Mouse (Mus musculus) liver, embryonic 14.5 days (tissue): ENCODE measurements around the gene Zdhhc17. TPM values are rescaled to one million over a fixed set of nuclear protein-coding genes. Genes with fewer than 3 reads are reported as not detected.

ENCODE experiments used
- ATAC-seq: fragments of 200-750 bp; cut with Nextera tagmentation; 2 replicates; pipeline ENCODE4 v1.8.0; 2017; ENCODE audit warnings: moderate number of reproducible peaks, mild to moderate bottlenecking, moderate library complexity; ENCODE audit not compliant: insufficient read depth
- DNase-seq, 3 experiments: peaks; one replicate each; pipeline ENCODE4 v3.0.0-alpha.2; 2012 to 2013; ENCODE audit warnings: low read depth in 3 of 3, low spot score in 3 of 3
- H3K27ac ChIP-seq: fragments of 300-500 bp; sonication (generic); 2 replicates; pipeline ENCODE4 v1.5.1; 2014; ENCODE audit warnings: moderate library complexity, mild to moderate bottlenecking, control low read depth, inconsistent platforms
- H3K27me3 ChIP-seq: fragments of 300-500 bp; sonication (generic); 2 replicates; pipeline ENCODE4 v1.6.1; 2014; ENCODE audit warnings: mild to moderate bottlenecking, low read length, moderate library complexity; ENCODE audit not compliant: control insufficient read depth, insufficient read depth
- H3K36me3 ChIP-seq: fragments of 300-500 bp; sonication (generic); replicated peaks from 2 replicates; pipeline ENCODE4 v1.6.1; 2014; ENCODE audit warnings: low read depth; ENCODE audit not compliant: control insufficient read depth, insufficient read depth
- H3K4me1 ChIP-seq, 2 experiments: fragments of 200-500 bp in 1 of 2; fragments of 300-500 bp in 1 of 2; sonication (generic) in 1 of 2; replicated peaks; 2 replicates each; pipeline ENCODE4 v1.6.1; 2012 to 2014; ENCODE audit warnings: antibody characterized with exemption in 1 of 2, inconsistent platforms in 1 of 2, low read length in 1 of 2; ENCODE audit not compliant: control insufficient read depth in 2 of 2, insufficient read depth in 2 of 2
- H3K4me2 ChIP-seq: fragments of 300-500 bp; sonication (generic); 2 replicates; pipeline ENCODE4 v1.6.1; 2014; ENCODE audit warnings: low read depth, mild to moderate bottlenecking, control low read depth, moderate library complexity
- H3K4me3 ChIP-seq, 2 experiments: fragments of 200-500 bp in 1 of 2; fragments of 300-500 bp in 1 of 2; sonication (generic) in 1 of 2; 2 replicates each; pipeline ENCODE4 v1.5.1; 2012 to 2014; ENCODE audit warnings: low read depth in 2 of 2, low read length in 2 of 2, mild to moderate bottlenecking in 2 of 2, control low read depth in 1 of 2, inconsistent platforms in 1 of 2, moderate library complexity in 1 of 2; ENCODE audit not compliant: insufficient read depth in 1 of 2
- H3K9ac ChIP-seq: fragments of 300-500 bp; sonication (generic); replicated peaks from 2 replicates; pipeline ENCODE4 v1.6.1; 2014; ENCODE audit warnings: mild to moderate bottlenecking, control low read depth, moderate library complexity
- H3K9me3 ChIP-seq: fragments of 300-500 bp; sonication (generic); 2 replicates; pipeline ENCODE4 v1.6.1; 2016; ENCODE audit warnings: low read length, mixed read lengths; ENCODE audit not compliant: control insufficient read depth
- CTCF ChIP-seq: IDR thresholded peaks from 2 replicates; pipeline ENCODE4 v1.5.1; 2016; ENCODE audit warnings: antibody characterized with exemption, low read depth, control low read depth
- EP300 ChIP-seq: IDR thresholded peaks from 2 replicates; pipeline ENCODE4 v1.6.1; 2016; ENCODE audit warnings: antibody characterized with exemption, low read depth
- WGBS: fragments of 180-500 bp; shearing (Covaris S2); extraction: QIAGEN DNeasy Blood & Tissue Kit; methylation state at CpG from one replicate; pipeline ENCODE4 v1.1.7; 2014; ENCODE audit not compliant: insufficient replicate concordance; 5-methylcytosine and 5-hydroxymethylcytosine counted together
- polyA plus RNA-seq, 2 experiments: library from polyadenylated mRNA; depleted of rRNA in 1 of 2; stranded (reverse) in 1 of 2; unstranded in 1 of 2; fragments of >200 nt; fragmentation: Nextera tagmentation in 1 of 2; extraction: Ambion mirVana in 1 of 2; gene quantifications; 2 replicates each; pipeline versions ENCODE4 v1.2.1 to v1.2.3; 2012 to 2014

Gene Zdhhc17
- polyA plus RNA-seq, 2 experiments = 4.0 to 5.9 TPM

GRCm38 (mm10) chr10:110931913-110932560 is 77.9 kb downstream of the Zdhhc17 start:
- DNase-seq (no peak), ATAC-seq (peak; percentile 70; the same call in 1 of the 2 replicates)
- peak overlapping the region; percentile 2 to 47; a peak in 3 of 4 replicates for H3K4me3 ChIP-seq
- no peaks in the 10 kb centered on the region for H3K36me3 ChIP-seq
- H3K9ac ChIP-seq = no peak overlapping the region
- peak overlapping the region; percentile 47 for H3K4me2 ChIP-seq
- no peak overlapping the region for H3K27ac ChIP-seq
- TF ChIP-seq EP300 = no peak
- TF ChIP-seq CTCF = no peak
- no peaks in the 10 kb centered on the region for H3K27me3 ChIP-seq
- no peaks in the 10 kb centered on the region for H3K9me3 ChIP-seq
- WGBS = 37% methylated on average over 20 of the region's 20 CpGs
- peaks cover 0 to 5% of the 10 kb centered on the region in 2 experiments; a peak in 2 of 4 replicates for H3K4me1 ChIP-seq

DNA sequence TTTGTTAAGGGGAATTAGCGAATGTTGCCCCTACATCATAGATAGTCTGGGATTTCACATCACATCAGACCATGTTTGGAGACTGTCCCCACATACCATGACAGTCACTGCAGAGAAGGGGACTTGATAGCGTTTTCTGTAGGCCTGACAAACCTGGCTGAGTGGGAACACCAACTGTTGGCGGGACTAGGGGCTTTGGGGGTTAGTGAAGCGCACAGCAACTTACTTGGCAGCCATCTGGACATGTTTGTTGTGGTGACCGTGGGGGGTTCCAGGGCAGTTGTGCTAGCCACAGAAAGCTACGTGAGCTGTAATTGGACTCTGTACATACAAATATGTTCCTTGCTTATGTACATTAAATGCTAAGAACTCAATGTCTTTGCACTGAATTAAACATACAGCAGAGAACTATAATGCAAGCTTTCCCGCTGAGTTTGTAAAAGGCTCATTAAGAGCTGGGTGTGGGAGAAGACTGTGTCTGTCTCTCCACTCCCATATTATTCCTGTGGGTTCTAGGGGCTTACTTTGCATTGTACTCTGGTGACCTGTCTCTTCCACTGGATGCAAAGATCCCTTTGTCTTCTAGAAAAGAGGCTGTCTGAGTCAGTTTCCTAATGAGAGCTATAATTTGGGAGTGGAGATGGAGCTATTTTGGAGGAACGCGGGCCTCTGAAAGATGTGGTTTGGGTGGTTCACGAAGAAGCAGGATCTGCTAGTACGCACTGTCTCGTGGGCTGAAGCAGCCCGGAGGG is 78.6 kb downstream of the Zdhhc17 start:
- peak; percentile 18; the same call in 1 of the 2 replicates for ATAC-seq
- no peak for TF ChIP-seq EP300
- Histone ChIP-seq H3K27ac (no peak overlapping the region), H3K27me3 (no peaks in the 10 kb centered on the region), H3K4me2 (peak overlapping the region; percentile 47), H3K4me1 (peaks cover 0 to 7% of the 10 kb centered on the region in 2 experiments; a peak in 2 of 4 replicates), H3K9ac (no peak overlapping the region), H3K9me3 (no peaks in the 10 kb centered on the region), H3K4me3 (peak overlapping the region; percentile 2 to 47; a peak in 3 of 4 replicates), H3K36me3 (no peaks in the 10 kb centered on the region)
- no peak for DNase-seq
- WGBS = 57% methylated on average over 13 of the region's 13 CpGs

DNA sequence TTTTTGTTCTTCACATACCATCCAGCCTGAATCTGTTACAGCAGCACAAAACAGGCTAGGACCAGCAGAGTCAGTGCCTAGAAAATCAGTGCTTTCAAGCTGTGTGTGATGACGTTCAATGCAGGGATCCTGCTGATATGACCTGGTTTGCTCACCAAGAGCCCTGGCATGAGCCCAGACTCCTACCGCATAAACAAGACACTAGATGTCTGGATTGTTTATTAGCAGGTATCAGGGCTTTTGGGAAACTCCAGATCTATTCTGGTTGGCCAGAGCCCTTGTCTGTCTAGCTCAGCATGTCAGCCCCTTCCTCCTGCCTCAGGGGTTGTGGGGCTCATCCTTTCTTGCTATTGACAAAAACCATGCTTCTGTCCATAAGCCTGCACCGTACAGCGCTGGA is 80.2 kb downstream of the Zdhhc17 start:
- Histone ChIP-seq H3K4me3 (no peak overlapping the region), H3K9me3 (no peaks in the 10 kb centered on the region), H3K27me3 (no peaks in the 10 kb centered on the region), H3K36me3 (no peaks in the 10 kb centered on the region), H3K4me1 (peaks cover 0 to 4% of the 10 kb centered on the region in 2 experiments; a peak in 2 of 4 replicates), H3K9ac (no peak overlapping the region), H3K27ac (no peak overlapping the region), H3K4me2 (no peak overlapping the region)
- 67% methylated on average over 4 of the region's 4 CpGs for WGBS
- DNase-seq (no peak), ATAC-seq (no peak)
- TF ChIP-seq EP300 = no peak
- no peak for TF ChIP-seq CTCF

DNA sequence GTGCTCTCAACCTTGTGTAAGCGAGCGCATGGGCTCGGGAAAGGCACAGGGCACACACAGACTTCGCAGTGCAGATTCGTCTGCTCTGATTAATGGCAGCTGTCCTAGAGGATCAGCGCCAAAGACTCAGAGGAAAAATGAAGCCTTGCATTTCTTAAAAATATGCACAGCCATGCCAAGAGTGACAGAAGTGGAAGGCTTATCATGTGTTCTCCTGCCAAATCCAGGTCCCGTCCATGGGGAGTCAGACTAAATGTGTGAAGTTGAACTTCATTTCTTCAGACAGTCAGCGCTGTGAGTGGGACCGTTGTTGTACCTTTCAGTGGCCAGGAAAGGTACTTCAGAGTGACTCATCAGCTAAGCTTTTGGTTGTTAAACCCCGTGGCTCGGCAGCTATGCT is 82.4 kb downstream of the Zdhhc17 start:
- no peak for ATAC-seq
- WGBS = 62% methylated on average over 11 of the region's 11 CpGs
- H3K9ac ChIP-seq = no peak overlapping the region
- DNase-seq = no peak
- H3K4me1 ChIP-seq = peaks cover 0 to 4% of the 10 kb centered on the region in 2 experiments; a peak in 2 of 4 replicates
- no peaks in the 10 kb centered on the region for H3K36me3 ChIP-seq
- no peak overlapping the region for H3K4me3 ChIP-seq
- no peaks in the 10 kb centered on the region for H3K27me3 ChIP-seq
- H3K4me2 ChIP-seq = no peak overlapping the region
- no peaks in the 10 kb centered on the region for H3K9me3 ChIP-seq
- TF ChIP-seq CTCF (no peak), EP300 (no peak)
- no peak overlapping the region for H3K27ac ChIP-seq

DNA sequence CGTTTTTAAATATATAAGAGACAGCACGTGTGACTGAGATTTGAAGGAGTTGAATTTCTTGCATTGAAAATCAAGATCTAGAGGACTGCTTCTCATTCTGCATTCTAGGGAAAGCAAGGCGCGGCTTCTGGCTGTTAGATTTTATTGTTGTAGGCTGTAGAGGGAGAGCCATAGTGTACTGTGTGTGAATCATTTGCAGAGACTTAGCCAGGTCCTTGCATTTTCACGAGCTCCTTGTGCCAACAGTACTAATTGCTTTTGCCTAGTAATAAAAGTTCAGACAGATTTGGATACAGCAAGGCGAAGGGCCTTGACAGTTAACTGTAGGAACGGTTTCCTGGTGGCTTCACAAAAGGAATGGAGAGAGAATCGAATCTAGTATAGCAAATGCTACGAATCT is 87.3 kb downstream of the Zdhhc17 start:
- Histone ChIP-seq H3K4me3 (no peak overlapping the region), H3K27ac (no peak overlapping the region), H3K9ac (no peak overlapping the region), H3K27me3 (peaks cover 13% of the 10 kb centered on the region), H3K4me2 (no peak overlapping the region), H3K9me3 (no peaks in the 10 kb centered on the region), H3K4me1 (peaks cover 2 to 13% of the 10 kb centered on the region in 2 experiments; a peak in 3 of 4 replicates), H3K36me3 (no peaks in the 10 kb centered on the region)
- 62% methylated on average over 9 of the region's 9 CpGs for WGBS
- TF ChIP-seq CTCF = no peak
- DNase-seq (no peak), ATAC-seq (no peak)
